Comparison of ENCODE assay signal across 20 mouse cellular contexts in genomic region chr8:122180116-122180515, GRCm38 (mm10).
"Had no signal": no experiment of that assay in that cellular context is flagged by ENCODE, and none has a peak within 500 bp of the region (broad histone marks: within the 10 kb centered on the region; RNA-seq: fewer than 3 reads in every experiment).

No protein-coding gene starts in this region.

- H3K36me3 ChIP-seq: limb, embryonic 12.5 days; limb, embryonic 15.5 days; neural tube, embryonic 13.5 days; stomach, embryonic 15.5 days had no signal

- H3K27ac ChIP-seq: limb, embryonic 12.5 days; limb, embryonic 15.5 days; liver, embryonic 14.5 days; macrophage; neural tube, embryonic 13.5 days; stomach, embryonic 15.5 days had no signal

- H3K27me3 ChIP-seq: neural tube, embryonic 13.5 days had no signal

- DNase-seq: kidney, adult 18-20 months; kidney, adult 9 months; kidney, postnatal 14 days; kidney, postnatal 4 days; left cerebral cortex, postnatal 4 days; lung, embryonic 14.5 days; midbrain, embryonic 14.5 days; retina, postnatal 1 day; right cerebral cortex, postnatal 25 days; spleen, adult 18-20 months; thymus, postnatal 36 days had no signal

- H3K4me3 ChIP-seq: limb, embryonic 12.5 days; limb, embryonic 15.5 days; neural tube, embryonic 13.5 days; stomach, embryonic 15.5 days had no signal

- H3K9ac ChIP-seq: limb, embryonic 12.5 days; limb, embryonic 15.5 days; liver, embryonic 14.5 days; lung, embryonic 14.5 days; neural tube, embryonic 13.5 days; stomach, embryonic 15.5 days had no signal

- H3K9me3 ChIP-seq: limb, embryonic 12.5 days; limb, embryonic 15.5 days; neural tube, embryonic 13.5 days; stomach, embryonic 15.5 days had no signal

- H3K4me1 ChIP-seq: neural tube, embryonic 13.5 days had no signal

- ATAC-seq: inflammation-experienced regulatory T-cells, adult 6 months; lung, postnatal 0 days had no signal

- H3K4me2 ChIP-seq: limb, embryonic 12.5 days; limb, embryonic 15.5 days; lung, embryonic 14.5 days; midbrain, embryonic 11.5 days; neural tube, embryonic 13.5 days; stomach, embryonic 15.5 days had no signal
